Mouse (Mus musculus) telencephalon, adult 2 months (tissue): ENCODE data around the gene Golm1.
A peak's percentile ranks its signal among the peaks of the same experiment; 100 is the strongest.
"Not testable (repeated sequence)": the region's sequence is repeated elsewhere in the genome, so short reads cannot be mapped to it uniquely, and the experiment has no call there.

Experiments
- DNase-seq: peaks from one replicate; pipeline ENCODE4 v3.0.0-alpha.2; 2011; ENCODE audit warnings: low read depth, low spot score

Golm1 gene

GRCm38 (mm10) chr13:59675151-59676011, at the start of gene Golm1:
Gene Golm1, minus strand, starts transcription at chr13:59675811.
- DNase-seq = no peak

DNA sequence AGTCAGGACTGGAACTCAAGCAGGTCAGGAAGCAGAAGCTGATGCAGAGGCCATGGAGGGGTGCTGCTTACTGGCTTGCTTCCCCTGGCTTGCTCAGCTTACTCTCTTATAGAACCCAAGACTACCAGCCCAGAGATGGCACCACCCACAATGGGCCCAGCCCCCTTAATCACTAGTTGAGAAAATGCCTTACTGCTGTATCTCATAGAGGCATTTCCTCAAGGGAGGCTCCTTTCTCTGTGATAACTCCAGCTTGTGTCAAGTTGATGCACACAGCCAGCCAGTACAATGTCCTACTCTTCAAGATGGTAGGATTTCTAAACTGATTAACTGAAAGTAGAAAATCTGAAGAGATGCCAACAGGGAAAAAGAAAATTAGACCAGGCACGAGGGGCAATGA, 46.5 kb upstream of the Golm1 start:
- not testable (repeated sequence) for DNase-seq

DNA sequence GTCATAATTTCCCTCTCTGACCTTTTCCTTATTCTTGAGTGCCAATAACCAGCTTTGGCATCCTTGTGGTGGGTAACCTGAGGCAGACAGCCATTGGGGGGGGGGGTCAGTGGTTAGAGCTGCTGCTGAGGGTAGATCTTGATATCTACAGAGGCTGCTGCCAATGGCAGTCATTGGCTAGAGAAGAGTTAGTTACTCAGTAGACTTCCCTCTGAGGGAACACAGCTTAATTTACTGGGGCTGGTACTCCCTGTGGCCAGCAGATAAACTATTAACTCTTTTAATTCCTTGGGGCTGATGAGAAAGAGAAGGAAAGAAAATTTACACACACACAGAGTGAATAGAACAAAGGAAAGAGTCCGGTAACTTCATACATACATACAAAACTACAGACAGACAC, 43.9 kb upstream of the Golm1 start:
- DNase-seq = no peak

DNA sequence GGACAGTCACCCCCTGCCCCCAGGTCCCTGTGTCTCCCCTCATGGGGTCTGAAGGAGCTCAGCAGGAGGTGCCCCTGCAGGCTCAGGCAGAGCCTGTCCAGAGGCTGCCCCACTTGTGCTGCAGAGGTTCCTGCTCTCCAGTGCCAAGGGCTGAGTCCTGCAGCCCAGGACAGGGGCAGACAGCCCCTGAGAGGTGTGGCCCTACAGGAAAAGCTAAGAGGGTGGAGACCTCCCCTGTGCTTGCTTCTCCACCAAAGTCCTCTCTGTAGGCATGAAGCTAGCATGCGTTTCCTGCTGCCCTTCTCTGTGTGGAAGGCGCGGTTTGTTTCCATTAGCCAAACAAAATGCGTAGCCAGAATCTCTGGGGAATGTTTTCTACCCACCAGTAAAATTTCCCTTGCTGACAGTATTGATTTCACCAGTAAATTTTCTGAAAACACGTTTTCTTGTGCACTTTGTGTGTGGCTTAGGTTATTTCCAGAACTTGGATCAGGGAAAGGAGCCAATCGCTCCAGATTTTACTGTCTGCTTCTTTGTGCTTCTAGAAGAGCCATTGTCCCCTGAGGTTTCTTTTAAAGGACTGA, 43.3 kb upstream of the Golm1 start:
- not testable (repeated sequence) for DNase-seq

DNA sequence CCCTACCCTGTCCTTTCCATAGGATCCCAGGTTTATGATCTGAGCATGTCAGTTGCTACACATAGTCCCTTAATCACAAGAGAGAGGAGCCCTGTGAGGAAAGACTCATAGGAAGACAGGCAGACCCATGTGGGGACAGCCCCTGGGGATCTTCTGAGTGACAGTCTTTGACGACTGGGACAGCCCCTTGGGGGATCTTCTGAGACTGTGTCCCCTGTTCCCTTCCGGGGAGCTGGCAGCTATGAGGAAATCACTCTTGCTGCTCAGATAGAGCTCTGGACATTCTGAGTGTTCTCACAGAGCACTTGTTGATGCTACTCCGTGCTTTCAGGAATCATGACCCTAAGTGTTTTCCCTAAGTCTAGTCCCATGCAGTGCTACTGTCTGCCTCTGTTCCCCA, 38.1 kb upstream of the Golm1 start:
- no peak for DNase-seq

GRCm38 (mm10) chr13:59711984-59712383, 36.4 kb upstream of the Golm1 start, which contains the start of gene Spata31d1b:
Gene Spata31d1b, plus strand, starts transcription at chr13:59712284.
- not testable (repeated sequence) for DNase-seq

DNA sequence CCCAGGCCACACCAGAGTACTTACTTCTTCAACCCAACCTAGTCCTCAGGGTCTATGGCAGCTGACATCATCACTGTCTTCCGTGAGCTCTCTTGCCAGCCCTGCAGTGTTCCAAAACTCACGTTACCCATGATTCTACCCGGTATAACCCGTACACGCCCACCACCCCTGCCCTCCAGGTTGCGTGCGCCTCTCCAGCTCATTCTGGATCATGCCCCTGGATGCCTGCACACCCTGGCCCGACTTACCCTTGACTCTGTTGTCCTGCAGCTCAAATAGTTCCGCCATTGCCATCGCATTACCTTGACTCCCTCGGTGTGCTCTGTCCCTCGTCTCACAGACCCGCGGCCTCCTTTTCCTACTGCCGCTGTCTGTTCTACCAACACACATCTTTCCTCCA, 34.6 kb upstream of the Golm1 start, which contains the start of gene Spata31d1a:
Gene Spata31d1a (minus strand): TSS at position 101 of the 400 bp plus-strand sequence.
- DNase-seq = no peak

DNA sequence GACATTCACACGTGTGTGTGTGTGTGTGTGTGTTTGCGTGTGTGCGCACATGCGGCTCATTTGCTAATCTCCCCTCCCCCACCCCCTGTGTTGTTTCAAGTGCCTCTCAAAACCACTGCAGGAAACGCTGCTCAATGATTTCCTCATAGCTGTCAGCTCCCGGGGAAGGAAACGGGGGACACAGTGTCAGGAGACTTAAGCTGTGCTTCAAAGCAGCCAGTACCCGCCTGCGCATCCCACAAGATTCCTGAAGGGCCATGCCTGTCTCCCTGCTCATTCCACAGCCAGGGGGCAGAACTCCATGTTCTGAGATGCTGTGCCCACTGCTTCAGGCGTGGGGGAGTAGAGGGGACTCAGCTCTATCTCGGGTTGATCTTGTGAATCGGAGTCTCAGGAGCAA, 29.0 kb upstream of the Golm1 start:
- DNase-seq = no peak

DNA sequence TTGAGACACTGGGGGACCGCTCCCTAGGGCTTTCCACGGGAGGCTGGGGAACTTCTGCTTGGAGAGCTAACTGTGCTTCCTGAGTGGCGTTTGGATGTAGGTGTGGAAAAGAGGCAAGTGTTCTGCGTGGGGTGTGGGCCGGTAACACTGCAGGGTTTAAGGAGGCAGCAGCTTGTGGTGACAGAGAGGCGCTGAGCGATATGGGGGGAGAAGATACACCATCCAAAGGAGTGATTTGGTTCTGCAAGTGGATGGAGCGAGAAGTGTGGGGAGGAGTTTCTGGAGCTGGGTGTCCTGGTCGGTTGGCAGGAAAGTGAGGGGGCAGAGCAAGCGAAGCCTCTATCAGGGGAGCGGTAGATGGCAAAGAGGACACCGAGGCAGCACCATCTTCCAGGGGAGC, 27.9 kb upstream of the Golm1 start:
- DNase-seq = peak; percentile 50

DNA sequence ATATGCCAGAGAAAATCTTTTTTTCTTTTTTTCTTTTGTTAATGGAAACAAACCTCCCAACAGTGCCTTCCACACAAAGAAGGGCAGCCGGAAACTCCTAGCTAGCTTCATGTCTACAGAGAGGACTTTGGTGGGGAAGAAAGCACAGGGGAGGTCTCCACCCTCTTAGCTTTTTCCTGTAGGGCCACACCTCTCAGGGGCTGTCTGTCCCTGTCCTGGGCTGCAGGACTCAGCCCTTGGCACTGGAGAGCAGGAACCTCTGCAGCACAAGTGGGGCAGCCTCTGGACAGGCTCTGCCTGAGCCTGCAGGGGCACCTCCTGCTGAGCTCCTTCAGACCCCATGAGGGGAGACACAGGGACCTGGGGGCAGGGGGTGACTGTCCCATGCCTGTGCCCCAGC, 24.5 kb upstream of the Golm1 start:
- DNase-seq = not testable (repeated sequence)

DNA sequence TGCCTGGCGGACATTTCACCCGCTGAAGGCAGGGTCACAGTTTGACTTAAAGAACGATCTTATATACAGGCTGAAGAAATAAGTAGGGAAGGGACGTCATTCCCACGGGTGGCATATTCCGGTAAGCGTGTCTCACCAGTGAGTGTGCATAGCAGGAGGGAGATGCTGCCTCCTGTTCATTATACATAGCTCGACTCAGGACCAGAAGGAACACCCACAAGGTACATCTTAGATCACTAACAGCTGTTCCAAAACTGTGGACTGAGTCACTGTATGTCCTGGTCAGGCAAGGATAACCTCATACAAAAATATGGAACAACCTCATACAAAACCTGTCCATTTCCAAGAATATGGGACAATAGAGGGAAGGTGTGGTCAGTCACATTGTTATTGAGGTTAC, 23.5 kb upstream of the Golm1 start:
- DNase-seq = no peak

DNA sequence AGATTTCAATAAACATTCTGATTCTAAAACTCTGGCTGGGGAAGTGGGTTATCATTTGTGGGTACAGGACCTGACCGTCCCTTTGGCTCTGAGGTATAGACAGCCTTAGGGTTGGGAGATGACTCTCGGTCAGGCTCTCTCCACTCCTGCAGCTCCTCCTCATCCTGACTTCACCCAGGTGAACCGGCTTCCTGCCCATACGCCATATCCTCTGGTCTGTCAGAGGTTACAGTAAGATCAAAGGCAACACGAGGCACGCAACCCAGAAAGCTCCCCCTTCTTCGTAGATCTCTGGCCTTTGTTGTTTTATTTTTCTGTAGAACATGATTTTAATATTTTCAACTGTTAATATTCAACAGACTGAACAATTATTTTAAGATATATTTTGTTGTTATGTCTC, 20.2 kb upstream of the Golm1 start:
- no peak for DNase-seq

- DNase-seq = no peak
These were observed 18.4 kb upstream of the Golm1 start, which contains the start of gene 4921517D22Rik for GRCm38 (mm10) chr13:59694008-59694407. Gene 4921517D22Rik, minus strand, starts transcription at chr13:59694108.

GRCm38 (mm10) chr13:59691478-59691877, 15.9 kb upstream of the Golm1 start:
- no peak for DNase-seq

DNA sequence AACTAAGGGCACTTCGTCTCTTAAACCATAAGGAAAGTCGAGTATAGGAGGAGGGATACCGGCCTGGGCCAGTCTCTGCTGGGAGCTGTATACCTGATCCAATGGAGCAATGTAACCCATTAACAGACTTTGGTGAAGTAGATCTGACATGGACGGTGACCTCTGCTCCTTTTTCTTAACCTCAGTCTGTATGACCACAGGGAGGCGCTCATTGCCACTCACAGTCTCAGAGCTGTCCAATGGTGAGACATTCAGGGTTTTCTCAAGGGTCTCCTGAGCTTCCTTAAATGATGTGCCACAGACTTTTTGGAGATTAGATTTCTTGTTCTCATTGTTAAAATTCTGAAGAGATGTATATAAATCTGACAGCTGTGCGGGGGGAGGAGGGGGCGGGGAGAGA, 15.0 kb upstream of the Golm1 start:
- DNase-seq = no peak

DNA sequence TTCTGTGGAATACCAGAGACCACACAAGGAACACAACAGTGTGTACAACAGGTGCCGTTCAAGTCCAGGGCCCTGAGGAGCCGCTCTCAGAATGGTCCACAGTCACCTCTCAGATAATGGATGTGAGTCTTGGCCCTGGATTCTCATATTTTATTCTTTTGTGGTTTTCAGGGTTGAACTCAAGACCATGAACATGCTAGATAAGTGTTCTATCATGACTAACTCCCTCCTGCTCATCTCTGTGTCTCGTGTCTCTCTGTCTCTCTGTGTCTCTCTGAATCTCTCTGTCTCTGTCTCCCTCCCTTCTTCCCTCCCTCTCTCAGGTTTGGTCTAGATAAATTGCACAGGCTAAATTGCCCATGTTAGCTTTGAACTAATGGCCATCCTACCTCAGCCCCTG, 14.2 kb upstream of the Golm1 start:
- no peak for DNase-seq

DNA sequence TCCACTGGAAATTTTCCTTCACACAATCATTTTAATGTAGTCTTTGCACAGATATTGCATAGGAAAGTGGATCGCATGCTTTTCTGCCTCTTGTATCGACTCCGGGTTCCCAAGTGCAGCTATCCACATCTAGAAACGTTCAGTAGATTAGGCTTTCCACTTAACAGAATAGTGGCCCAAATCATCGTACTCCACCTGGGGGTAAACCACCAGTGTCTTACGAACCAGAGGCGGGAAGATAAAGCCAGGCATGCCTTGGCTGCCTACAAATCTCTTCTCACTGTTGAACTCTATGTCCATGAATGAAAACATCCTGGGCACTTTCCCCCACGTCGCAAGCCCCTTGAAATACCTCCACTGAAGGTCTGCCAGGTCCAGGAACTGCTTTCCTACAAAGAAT, 13.7 kb upstream of the Golm1 start:
- DNase-seq = no peak

DNA sequence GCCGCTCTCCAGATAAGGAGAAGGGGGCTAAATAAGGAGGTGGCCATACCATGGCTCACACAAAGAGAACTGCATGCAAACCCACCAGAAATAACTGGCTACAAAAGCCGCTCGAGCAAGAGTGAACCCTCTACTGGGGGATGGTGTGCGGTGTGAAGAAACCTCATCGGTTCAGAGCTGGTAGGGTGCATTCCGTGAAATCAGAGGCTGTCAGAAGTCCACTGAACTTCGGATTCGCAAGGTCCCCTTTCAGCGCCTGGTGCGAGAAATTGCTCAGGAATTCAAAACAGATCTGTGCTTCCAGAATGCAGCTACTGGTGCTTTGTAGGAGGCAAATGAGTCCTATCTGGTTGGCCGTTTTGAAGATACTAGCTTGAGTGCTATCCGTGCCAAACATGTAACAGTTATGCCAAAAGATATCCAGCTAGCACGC, 12.7 kb upstream of the Golm1 start:
- no peak for DNase-seq

- no peak for DNase-seq
These were observed 9.6 kb upstream of the Golm1 start for GRCm38 (mm10) chr13:59685236-59685635.

DNA sequence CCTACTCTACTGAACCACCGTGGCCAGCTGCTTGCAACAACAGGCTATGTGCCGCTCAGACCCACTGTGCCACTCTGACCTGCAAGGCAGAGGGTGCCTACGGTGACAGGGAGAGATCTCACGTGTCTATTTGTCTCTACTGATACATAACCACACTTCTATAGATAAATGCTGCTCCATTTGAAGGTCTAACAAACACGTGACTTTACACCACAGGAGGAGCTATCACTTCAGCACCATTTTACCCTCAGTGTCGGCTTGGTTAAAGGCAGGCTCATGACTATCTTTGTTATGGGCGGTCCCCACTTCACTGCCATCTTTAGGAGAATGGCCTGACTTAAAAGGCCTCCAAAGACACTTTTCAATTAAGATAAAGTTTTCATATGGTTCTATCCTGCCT, 7.0 kb upstream of the Golm1 start:
- no peak for DNase-seq

DNA sequence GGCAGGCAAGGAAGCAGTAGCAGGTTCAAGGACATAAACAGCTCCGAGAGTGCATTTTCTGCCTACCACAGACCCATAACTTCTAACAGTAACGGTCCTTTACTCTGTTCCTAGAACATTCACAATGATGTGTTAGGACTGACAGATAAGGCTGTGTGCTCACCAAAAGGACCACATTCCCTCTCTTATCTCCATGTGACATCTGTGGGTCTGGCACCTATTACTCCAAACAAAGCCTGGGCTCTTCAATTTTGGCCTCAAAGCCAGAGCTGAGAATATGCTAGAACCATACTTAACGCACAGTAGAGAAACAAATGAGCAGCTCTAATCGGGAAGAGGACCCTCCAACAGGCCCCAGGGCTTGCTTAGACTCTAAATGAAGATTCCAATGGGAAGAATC, 4.3 kb upstream of the Golm1 start:
- no peak for DNase-seq

- no peak for DNase-seq
These were observed 3.7 kb upstream of the Golm1 start for GRCm38 (mm10) chr13:59679306-59679705.
